Mouse (Mus musculus): ENCODE results near the gene Abcc10. TPM values are rescaled to one million over a fixed set of nuclear protein-coding genes. Genes with fewer than 3 reads are reported as not detected.

The Abcc10 gene
- polyA plus RNA-seq, 1 experiment from 2014 or later: 5.7 TPM

- H3K27ac ChIP-seq: no peak overlapping the region
- no peak for DNase-seq (ENCODE audit: low spot score)
- WGBS: 86% methylated on average over 12 of the region's 12 CpGs
- no peaks in the 10 kb centered on the region; the same call in 1 of the 2 replicates for H3K36me3 ChIP-seq
- no peaks in the 10 kb centered on the region for H3K27me3 ChIP-seq (ENCODE audit: low read depth, poor library complexity, severe bottlenecking)
- no peaks in the 10 kb centered on the region for H3K9me3 ChIP-seq (replicated peaks)
- 0 out of 2 replicates have a peak, but pooled peaks cover 2% of the 10 kb centered on the region for H3K4me1 ChIP-seq
- no peak overlapping the region for H3K4me3 ChIP-seq
Measured at GRCm38 (mm10) chr17:46309835-46310234, 18.3 kb downstream of the Abcc10 start.

DNA sequence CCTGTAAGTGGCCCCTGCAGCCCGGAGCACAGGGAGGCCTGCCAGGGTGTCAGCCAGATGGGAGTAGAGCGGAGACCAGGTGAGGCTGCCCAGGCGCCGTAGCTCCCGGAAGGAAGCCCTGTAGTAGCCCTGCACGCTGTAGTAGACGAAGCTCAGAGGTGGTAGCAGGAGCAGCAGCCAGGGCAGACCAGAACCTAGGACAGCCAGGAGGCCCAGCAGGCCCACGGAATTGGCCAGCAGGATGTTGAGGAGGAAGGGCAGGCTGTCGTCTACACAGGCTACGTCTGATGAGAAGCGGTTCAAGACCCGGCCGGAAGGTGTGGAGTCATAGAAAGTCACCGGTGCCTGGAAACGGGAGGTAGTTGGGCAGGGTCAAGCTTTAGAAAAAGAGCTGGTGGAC lies 21.2 kb downstream of the Abcc10 start:
- no peaks in the 10 kb centered on the region; the same call in 1 of the 2 replicates for H3K36me3 ChIP-seq
- H3K9me3 ChIP-seq (replicated peaks): no peaks in the 10 kb centered on the region
- WGBS: 93% methylated on average over 15 of the region's 15 CpGs
- H3K27ac ChIP-seq: no peak overlapping the region
- no peak overlapping the region for H3K4me3 ChIP-seq
- no peak for DNase-seq (ENCODE audit: low spot score)
- H3K4me1 ChIP-seq: peaks cover 8% of the 10 kb centered on the region; the same call in 1 of the 2 replicates
- H3K27me3 ChIP-seq (ENCODE audit: low read depth, poor library complexity, severe bottlenecking): peaks cover 18% of the 10 kb centered on the region

DNA sequence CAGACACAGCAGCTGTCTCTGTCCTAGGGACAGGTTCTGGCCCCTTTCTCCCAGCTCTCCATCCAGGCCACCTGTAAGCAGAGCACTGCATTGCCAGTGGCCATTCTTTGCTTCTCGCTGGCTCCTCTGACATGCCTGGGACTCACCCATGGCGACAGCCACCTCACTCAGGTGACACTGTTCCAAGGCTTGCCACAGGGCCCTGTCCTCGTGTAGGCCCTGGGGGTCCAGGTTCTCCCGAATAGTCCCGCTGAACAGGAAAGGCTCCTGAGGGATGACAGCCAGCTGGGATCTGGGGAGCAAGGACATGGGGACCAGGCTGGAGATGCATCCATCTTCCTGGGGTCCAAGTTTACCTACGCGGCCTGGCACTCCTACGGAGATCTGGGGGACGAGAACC lies 24.0 kb downstream of the Abcc10 start:
- peaks cover 9% of the 10 kb centered on the region for H3K4me1 ChIP-seq
- WGBS: 87% methylated on average over 9 of the region's 9 CpGs
- no peak overlapping the region for H3K4me3 ChIP-seq
- no peaks in the 10 kb centered on the region for H3K9me3 ChIP-seq (replicated peaks)
- DNase-seq (ENCODE audit: low spot score): no peak
- no peaks in the 10 kb centered on the region for H3K36me3 ChIP-seq
- peaks cover 37% of the 10 kb centered on the region for H3K27me3 ChIP-seq (ENCODE audit: low read depth, poor library complexity, severe bottlenecking)
- no peak overlapping the region for H3K27ac ChIP-seq

GRCm38 (mm10) chr17:46301892-46302291 lies 26.3 kb downstream of the Abcc10 start:
- 84% methylated on average over 12 of the region's 12 CpGs for WGBS

DNA sequence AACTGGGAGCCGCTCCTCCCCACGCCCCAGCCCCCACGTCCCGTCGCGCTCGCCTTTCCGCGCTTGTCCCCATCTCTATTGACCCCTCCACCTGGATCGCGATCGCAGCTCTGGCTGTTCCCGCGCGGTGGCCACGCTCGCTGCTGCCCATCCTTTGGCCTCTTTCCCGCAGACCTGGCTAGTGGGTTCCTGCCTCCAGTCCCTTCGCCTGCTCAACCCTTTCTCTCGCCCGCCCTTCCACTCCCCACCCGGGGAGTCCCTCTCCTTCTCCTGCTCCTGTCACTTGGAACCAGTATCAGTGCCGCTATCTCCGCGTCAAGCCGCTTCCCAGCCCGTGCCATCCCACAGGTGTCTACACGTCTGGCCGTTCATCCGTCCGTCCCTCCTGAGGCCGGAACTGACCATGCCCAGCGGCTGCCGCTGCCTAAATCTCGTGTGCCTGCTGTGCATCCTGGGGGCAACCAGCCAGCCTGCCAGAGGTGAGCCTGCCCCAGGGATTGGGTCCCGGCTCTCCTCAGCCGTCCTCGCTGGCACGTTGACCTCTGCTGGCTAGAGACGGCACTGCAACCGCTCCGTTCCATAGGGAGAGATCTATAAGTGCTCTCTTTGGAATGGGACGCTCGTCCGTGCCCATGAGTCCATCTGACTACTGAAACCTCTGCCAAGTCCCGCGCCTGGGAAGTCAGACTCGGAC lies 29.8 kb downstream of the Abcc10 start:
- Histone ChIP-seq H3K36me3 (no peaks in the 10 kb centered on the region), H3K9me3 (replicated peaks) (no peaks in the 10 kb centered on the region), H3K27ac (peak overlapping the region; percentile 64), H3K4me1 (peaks cover 28% of the 10 kb centered on the region), H3K4me3 (peak overlapping the region; percentile 69), H3K27me3 (ENCODE audit: low read depth, poor library complexity, severe bottlenecking) (peaks cover 84% of the 10 kb centered on the region)
- WGBS: under 1% methylated on average over 48 of the region's 48 CpGs
- peak; percentile 92 for DNase-seq (ENCODE audit: low spot score)

More at GRCm38 (mm10) chr17:46301892-46302291, 26.3 kb downstream of the Abcc10 start:
- H3K36me3 ChIP-seq: no peaks in the 10 kb centered on the region
- H3K4me3 ChIP-seq: no peak overlapping the region
- peaks cover 32% of the 10 kb centered on the region for H3K4me1 ChIP-seq
- peaks cover 59% of the 10 kb centered on the region for H3K27me3 ChIP-seq (ENCODE audit: low read depth, poor library complexity, severe bottlenecking)
- no peak for DNase-seq (ENCODE audit: low spot score)
- H3K27ac ChIP-seq: no peak overlapping the region
- H3K9me3 ChIP-seq (replicated peaks): no peaks in the 10 kb centered on the region

GRCm38 (mm10) chr17:46297364-46298219 lies 30.6 kb downstream of the Abcc10 start, which contains the start of gene Dlk2:
TSS of gene Dlk2 (plus strand) at chr17:46297421.
- Histone ChIP-seq H3K4me3 (peak within 1 kb of the TSS; percentile 69), H3K4me1 (peaks cover 26% of the 10 kb centered on the region), H3K27me3 (ENCODE audit: low read depth, poor library complexity, severe bottlenecking) (peaks cover 89% of the 10 kb centered on the region), H3K36me3 (no peaks in the 10 kb centered on the region), H3K9me3 (replicated peaks) (no peaks in the 10 kb centered on the region), H3K27ac (peak within 1 kb of the TSS; percentile 64)
- under 1% methylated on average over 72 of the region's 86 CpGs for WGBS
- DNase-seq (ENCODE audit: low spot score): peak; percentile 68

DNA sequence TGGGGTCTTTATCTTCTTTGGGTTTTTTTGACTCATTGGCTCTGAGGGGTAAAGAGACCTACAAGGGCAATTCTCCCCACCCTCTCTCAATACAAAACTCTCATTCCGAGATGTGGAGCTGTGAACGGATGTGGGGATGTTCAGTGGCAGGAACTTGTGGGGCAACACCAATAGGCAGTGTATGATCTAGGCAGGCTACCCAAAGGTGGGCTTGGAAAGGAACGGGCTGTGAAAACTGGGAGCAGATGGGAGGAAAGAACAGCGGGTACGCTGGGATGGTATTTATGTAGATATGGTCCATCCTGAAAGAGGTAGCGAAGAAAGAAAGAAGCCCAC lies 31.2 kb downstream of the Abcc10 start:
- WGBS: 11% methylated on average over 6 of the region's 6 CpGs
- DNase-seq (ENCODE audit: low spot score): no peak
- H3K27me3 ChIP-seq (ENCODE audit: low read depth, poor library complexity, severe bottlenecking): peaks cover 91% of the 10 kb centered on the region

DNA sequence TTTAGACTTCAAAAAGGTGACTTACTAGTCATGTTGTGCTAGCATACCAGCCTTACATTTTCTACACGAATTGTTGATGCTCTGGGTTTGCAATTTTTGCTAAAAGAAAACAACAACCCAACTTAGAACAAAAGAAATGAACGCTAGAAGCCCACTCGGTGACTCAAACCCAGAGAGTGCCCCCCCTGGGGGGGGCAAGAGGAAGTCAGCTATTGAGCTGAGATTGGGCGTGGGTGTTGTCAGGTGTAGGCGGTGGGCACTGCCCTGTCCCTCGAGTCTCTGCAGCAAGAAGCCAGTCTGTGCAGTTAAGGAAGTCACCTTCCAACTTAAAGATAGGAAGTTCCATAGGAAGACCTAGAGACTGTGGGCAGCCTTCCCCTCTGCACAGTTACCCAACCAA lies 31.6 kb downstream of the Abcc10 start:
- no peaks in the 10 kb centered on the region for H3K36me3 ChIP-seq
- DNase-seq (ENCODE audit: low spot score): no peak
- peaks cover 91% of the 10 kb centered on the region for H3K27me3 ChIP-seq (ENCODE audit: low read depth, poor library complexity, severe bottlenecking)
- H3K27ac ChIP-seq: no peak overlapping the region
- no peaks in the 10 kb centered on the region for H3K9me3 ChIP-seq (replicated peaks)
- 0 out of 2 replicates have a peak overlapping the region, but pooled peaks have one; percentile 69 for H3K4me3 ChIP-seq
- peaks cover 26% of the 10 kb centered on the region for H3K4me1 ChIP-seq
- 52% methylated on average over 6 of the region's 6 CpGs for WGBS

More for the DNA sequence above, 31.2 kb downstream of the Abcc10 start:
- Histone ChIP-seq H3K36me3 (no peaks in the 10 kb centered on the region), H3K4me3 (peak overlapping the region; percentile 69), H3K27ac (no peak overlapping the region), H3K9me3 (replicated peaks) (no peaks in the 10 kb centered on the region), H3K4me1 (peaks cover 26% of the 10 kb centered on the region)

GRCm38 (mm10) chr17:46287678-46288095 lies 40.5 kb downstream of the Abcc10 start:
- Histone ChIP-seq H3K27ac (peak overlapping the region; percentile 81), H3K27me3 (ENCODE audit: low read depth, poor library complexity, severe bottlenecking) (peaks cover 7% of the 10 kb centered on the region; the same call in 1 of the 2 replicates), H3K4me3 (peak overlapping the region; percentile 15; the same call in 1 of the 2 replicates), H3K9me3 (replicated peaks) (no peaks in the 10 kb centered on the region), H3K36me3 (no peaks in the 10 kb centered on the region), H3K4me1 (peaks cover 28% of the 10 kb centered on the region)
- peak; percentile 56 for DNase-seq (ENCODE audit: low spot score)
- 70% methylated on average over 11 of the region's 11 CpGs for WGBS

- Histone ChIP-seq H3K4me1 (peaks cover 42% of the 10 kb centered on the region), H3K9me3 (replicated peaks) (no peaks in the 10 kb centered on the region), H3K36me3 (peaks cover 9% of the 10 kb centered on the region), H3K4me3 (no peak overlapping the region), H3K27ac (no peak overlapping the region), H3K27me3 (ENCODE audit: low read depth, poor library complexity, severe bottlenecking) (no peaks in the 10 kb centered on the region)
- no peak for DNase-seq (ENCODE audit: low spot score)
- 74% methylated on average over 6 of the region's 6 CpGs for WGBS
Measured at GRCm38 (mm10) chr17:46285407-46285806, 42.7 kb downstream of the Abcc10 start.

DNA sequence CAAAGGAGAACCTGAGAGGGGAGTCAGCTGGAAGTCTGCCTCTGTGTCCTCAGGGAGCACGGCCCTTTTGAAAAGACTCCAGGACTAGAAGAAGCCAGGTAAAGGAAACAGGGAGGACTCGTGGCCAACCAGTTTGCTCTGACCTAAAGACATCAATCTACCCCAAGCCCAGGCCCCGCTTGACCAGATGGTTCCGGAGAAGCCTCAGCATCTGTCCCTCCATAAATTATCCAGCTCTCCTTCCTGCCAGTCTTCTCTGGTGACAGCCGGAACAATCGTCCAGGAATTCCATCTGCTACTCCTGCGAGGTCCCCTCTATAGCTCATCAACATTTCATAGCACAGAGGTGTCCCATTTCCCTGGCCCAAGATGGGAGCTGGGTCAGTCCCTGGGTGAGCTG lies 43.5 kb downstream of the Abcc10 start:
- peaks cover 42% of the 10 kb centered on the region for H3K4me1 ChIP-seq
- no peaks in the 10 kb centered on the region for H3K27me3 ChIP-seq (ENCODE audit: low read depth, poor library complexity, severe bottlenecking)
- 43% methylated on average over 7 of the region's 7 CpGs for WGBS
- DNase-seq (ENCODE audit: low spot score): no peak
- no peak overlapping the region for H3K4me3 ChIP-seq
- H3K27ac ChIP-seq: no peak overlapping the region
- peaks cover 17% of the 10 kb centered on the region for H3K36me3 ChIP-seq
- no peaks in the 10 kb centered on the region for H3K9me3 ChIP-seq (replicated peaks)

DNA sequence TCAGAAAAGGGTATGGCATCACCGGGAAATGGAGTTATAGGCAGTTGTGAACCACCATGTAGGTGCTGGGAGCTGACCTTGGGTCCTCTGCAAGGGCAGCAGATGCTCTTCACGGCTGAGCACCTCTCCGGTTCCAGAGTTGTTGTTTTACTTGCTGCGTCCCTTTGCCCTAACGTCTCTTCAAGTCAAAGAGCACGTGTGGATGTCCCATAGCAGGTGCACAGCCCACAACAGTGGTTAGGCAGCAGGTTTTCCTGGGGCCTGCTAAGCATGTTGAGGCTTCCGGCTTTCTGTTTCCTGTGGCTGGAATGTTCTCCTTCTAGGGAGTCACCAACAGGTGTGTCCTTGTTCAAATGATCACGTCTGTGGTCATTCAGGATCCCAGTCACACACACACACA lies 44.2 kb downstream of the Abcc10 start:
- H3K36me3 ChIP-seq: peaks cover 24% of the 10 kb centered on the region
- H3K4me1 ChIP-seq: peaks cover 42% of the 10 kb centered on the region
- H3K27me3 ChIP-seq (ENCODE audit: low read depth, poor library complexity, severe bottlenecking): no peaks in the 10 kb centered on the region
- DNase-seq (ENCODE audit: low spot score): no peak
- no peak overlapping the region for H3K4me3 ChIP-seq
- H3K9me3 ChIP-seq (replicated peaks): no peaks in the 10 kb centered on the region
- H3K27ac ChIP-seq: no peak overlapping the region
- 90% methylated on average over 8 of the region's 8 CpGs for WGBS

DNA sequence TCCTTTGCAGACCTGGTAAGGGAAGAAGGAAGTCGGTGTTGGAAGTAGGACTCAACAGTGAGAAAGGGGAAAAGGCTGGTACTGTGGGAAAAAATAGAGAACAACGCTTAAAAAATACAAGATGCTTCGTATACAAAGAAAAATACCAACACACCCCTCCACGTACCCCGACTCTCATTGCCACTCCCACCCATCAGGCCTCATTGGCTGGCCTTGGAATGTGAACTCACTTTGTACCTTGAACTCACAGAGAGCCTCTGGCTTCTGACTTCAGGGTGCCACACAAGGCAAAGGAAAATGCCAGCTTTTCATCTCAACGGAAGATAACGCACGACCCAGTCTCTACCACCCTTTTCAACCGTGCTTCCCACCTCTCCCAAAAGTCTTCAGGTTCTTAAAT lies 45.0 kb downstream of the Abcc10 start:
- H3K4me3 ChIP-seq: peak overlapping the region; percentile 81
- peaks cover 45% of the 10 kb centered on the region for H3K4me1 ChIP-seq
- H3K9me3 ChIP-seq (replicated peaks): no peaks in the 10 kb centered on the region
- H3K36me3 ChIP-seq: peaks cover 32% of the 10 kb centered on the region
- 27% methylated on average over 9 of the region's 9 CpGs for WGBS
- no peaks in the 10 kb centered on the region for H3K27me3 ChIP-seq (ENCODE audit: low read depth, poor library complexity, severe bottlenecking)
- no peak for DNase-seq (ENCODE audit: low spot score)
- H3K27ac ChIP-seq: peak overlapping the region; percentile 90

Measured in limb, embryonic 10.5 days (tissue).